Mouse (Mus musculus) bone marrow, adult 2 months (tissue): Measurements from ENCODE around the gene Dvl2.

Experiments
- CTCF ChIP-seq: fragments of 200-500 bp; IDR thresholded peaks from 2 replicates; pipeline ENCODE4 v1.5.1; 2011; ENCODE audit warnings: low read length, control low read depth; ENCODE audit not compliant: control insufficient read depth, insufficient read depth
- POLR2A ChIP-seq: fragments of 200-500 bp; IDR thresholded peaks from 2 replicates; pipeline ENCODE4 v1.6.1; 2011; ENCODE audit warnings: low read depth, mild to moderate bottlenecking, control low read depth, low read length, borderline replicate concordance; ENCODE audit not compliant: control insufficient read depth

DNA sequence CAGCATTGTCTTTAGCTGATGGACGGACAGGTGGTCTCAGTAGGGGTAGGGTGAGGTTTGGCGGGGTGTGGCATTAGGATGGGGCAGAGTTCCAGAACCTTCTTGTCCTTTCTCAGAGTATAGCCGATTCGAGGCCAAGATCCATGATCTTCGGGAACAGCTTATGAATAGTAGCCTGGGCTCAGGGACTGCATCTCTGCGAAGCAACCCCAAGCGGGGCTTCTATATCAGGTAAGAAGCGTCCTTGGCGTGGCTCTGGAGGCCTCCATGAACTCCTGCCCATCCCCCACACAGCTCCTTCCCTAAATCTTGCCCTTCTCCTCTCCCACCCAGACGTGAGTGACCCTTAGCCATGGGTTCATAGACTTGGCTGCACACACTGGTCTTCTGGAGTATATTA, 39.2 kb downstream of the Dvl2 start:
- no peak for TF ChIP-seq CTCF
- no peak for TF ChIP-seq POLR2A
